Mouse (Mus musculus) left cerebral cortex, postnatal 36 days (tissue): ENCODE measurements around the gene Pde2a. TPM values are rescaled to one million over a fixed set of nuclear protein-coding genes. Genes with fewer than 3 reads are reported as not detected.
A peak's percentile ranks its signal among the peaks of the same experiment; 100 is the strongest.

Experiments
- DNase-seq, 2 experiments: peaks; one replicate each; pipeline ENCODE4 v3.0.0; 2021 to 2022; ENCODE audit warnings: low spot score in 2 of 2, mixed read lengths in 1 of 2
- intact Hi-C: fragments of 180-260 bp; cut with DNase I; formaldehyde crosslinking; loops from one replicate; pipeline ENCODE4 v1.15.1; 2025
- total RNA-seq, 2 experiments: library from RNA; stranded (reverse); gene quantifications; 2 replicates each; pipeline ENCODE4 v1.2.3; 2021

The Pde2a gene
- total RNA-seq, 2 experiments from 2014 or later: 349 to 377 TPM

DNA sequence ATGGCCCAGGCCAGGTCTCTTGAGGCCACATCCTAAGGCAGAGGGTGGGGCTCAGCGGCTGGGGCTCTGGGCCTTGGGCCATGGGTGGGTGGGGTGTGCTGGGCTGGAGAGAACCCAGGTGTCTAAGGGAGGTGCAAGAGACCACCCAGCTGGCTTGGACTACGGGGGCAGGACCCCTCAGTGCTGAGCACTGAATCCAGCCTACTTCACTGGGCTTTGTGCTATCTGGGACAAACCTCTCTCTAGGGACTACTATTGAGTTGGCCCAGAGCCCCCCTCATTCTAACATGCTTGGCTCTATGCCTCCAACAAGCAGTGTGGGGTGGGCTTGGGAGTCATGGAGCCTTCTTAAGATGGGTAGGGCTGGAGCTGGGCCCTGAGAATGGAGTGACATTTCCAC lies 26.0 kb upstream of the Pde2a start:
- DNase-seq: no peak
- intact Hi-C loops: no loop called here

DNA sequence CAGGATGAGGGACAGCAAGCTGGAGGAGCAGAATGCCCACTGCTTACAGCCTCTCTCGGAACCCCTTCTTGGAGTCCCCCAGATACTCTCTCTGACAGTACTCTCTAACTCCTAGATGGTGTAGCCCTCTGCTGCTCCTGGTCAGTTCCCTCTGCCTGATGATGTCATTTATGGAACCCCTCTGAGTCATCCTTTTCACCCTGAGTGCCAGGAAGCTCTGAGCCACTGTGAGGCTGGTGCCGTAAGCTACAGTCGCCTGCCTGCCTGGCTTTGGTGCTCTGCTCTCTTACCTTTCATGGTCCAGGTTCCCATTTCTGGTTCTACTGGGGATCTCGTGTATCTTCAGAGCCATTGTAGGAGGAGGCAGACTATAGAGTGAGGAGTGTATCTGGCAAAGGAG lies 24.3 kb upstream of the Pde2a start:
- intact Hi-C loops: no loop called here

DNA sequence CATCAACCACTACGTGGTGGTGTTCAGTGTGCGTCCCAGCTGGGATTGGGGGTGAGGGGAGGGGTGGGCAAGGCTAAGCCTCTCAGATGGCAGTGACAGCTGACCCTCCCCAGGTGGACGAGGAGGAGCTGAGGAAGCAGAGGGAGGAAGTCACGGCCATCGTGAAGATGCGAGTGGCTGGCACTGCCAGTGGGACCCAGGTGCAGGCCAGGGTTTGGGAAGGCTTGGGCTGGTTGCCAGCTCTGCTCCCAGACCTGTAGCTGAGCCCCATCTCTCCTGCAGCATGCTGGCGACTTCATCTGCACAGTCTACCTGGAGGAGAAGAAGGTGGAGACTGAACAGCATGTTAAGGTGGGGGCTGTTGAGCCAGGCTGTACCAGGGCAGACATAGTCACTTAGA lies 20.0 kb upstream of the Pde2a start:
- DNase-seq: no peak
- intact Hi-C loops: no loop called here

More for the DNA sequence above, 24.3 kb upstream of the Pde2a start:
- no peak for DNase-seq

DNA sequence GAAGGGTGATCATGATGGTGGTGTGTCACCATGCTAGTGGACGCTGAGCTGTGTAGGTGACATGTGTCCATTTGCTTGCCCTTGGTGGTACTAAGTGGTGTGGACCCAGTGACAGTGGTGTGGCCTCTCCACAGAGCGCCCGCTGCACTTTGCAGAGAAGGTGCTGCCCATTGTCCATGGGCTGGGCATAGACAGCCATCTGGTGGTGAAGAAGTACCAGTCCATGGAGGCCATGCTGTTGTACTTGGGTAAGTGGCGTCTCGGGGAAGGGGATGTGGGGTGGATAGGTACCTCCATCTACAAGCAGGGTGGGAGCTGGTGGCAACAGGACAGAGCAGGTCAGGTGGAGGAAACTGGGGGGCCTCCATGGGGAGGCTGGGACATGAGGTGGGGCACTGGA lies 17.7 kb upstream of the Pde2a start:
- no peak for DNase-seq
- intact Hi-C loops: no loop called here

DNA sequence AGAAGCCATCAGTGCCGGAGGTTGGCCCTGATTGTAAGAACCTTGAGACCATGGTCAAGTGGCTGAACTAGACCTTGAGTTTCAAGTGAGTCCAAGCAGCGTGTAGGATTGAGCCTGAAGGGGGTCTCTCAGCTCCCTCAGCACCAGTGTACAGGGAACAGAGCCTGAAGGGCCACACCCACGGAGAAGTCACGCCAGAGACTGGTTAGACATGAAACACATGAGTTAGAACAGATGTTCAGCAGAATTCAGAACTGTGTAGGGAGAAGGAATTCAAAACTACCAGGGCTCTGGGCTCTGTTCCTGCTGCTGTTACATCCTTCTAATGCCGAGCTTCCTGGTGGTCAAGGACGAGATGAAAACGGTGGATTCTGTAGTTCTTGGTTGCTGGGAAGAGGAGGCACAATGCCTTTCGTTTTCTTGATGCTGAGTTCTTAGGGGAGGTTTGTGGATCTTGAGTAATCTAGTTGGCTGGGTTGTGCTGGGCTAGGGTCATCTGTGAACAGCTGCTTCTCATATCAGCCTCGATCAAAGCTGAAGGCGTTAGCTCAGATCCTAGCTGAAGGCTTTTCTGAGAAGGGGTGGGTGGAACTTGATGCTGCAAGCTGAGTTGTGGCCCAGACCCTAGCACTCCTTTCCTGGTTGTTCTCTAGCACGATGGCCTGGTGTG lies 11.1 kb upstream of the Pde2a start, which contains the start of gene Gm45837:
Gene Gm45837, plus strand, starts transcription at position 620 of the 670 bp plus-strand sequence.
- DNase-seq: no peak
- intact Hi-C loops: no loop called here

DNA sequence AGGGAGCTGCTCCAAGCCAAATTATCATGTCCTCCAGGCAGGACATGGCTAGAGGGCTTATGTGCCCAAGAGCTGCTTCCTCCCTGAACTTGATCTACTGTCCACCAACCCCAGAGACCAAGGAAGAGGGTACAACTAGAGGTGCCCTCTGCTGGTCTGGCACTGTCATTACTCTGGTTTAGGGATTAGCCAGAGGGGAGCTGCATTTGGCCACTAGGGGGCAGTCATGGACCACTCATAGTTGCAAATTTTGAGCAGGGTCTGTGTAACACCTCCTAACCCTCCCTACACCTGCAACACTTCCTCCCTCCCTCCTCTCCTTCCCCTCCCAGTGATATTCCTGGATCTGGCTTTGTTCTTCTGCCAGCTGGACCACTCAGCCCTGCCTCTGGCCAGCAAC lies 8.7 kb upstream of the Pde2a start:
- DNase-seq: peak; percentile 76 to 83
- intact Hi-C loops: loop anchor here (2.0 kb wide), 2 partner anchors 126 to 208 kb away; no protein-coding TSS in a partner anchor

DNA sequence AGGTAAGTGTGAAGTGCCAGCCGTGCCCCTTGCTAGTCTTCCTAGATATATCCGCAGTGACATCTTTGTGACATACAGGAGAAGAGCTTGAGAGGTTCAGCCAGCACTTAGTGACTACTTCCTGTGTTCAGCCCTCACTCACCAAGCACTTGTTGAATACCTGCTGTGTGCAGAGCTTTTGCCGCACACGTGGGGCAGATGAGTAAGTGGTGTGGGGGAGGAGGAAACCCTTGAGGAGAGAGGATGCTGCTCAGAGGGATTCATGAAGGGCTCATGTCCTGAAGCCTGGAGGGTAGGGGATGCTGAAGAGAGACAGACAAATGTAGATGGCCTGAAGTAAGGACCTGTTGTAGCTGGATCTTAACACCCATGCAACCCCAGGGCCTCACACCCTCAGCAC lies 7.3 kb upstream of the Pde2a start:
- intact Hi-C loops: no loop called here
- DNase-seq: no peak

DNA sequence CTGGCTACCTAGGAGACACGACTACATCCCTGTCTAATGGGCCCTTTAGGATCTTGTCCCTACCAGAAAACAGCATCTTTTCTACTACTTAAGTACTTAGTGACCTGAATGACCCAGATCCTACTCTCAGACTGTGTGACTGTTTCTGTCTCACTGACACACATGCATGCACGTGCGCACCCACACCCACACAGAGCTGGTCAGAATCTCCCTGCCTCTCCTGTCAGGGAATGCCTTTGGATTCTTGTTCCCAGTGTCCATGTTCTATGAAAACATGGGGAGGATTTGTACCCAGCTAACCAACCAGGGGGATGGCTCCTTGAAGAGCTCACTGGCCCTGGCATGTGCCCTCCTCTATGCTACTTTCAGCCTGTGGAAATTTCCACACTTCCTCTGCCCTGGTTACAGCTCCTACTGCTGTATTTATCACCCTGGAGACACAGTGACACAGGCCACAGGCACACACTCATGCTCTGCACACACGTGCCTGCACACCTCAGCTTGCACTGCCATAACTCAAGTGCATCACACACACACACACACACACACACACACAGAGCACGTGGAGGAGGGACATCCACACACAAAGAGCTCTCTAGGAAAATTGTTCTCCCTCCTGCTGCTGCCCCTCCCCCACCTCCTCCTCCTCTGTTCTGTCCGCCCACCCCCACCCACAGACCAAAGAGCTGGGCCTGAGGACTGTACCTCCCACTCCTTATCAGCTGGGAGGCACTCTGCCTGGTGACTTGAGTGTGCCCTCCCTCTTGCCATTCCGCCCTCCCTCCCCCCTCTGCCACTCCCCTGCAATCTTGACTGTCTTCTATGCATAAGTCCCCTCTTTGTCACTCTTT lies 6.6 kb upstream of the Pde2a start:
- intact Hi-C loops: no loop called here
- peak in 1 of 2 experiments; percentile 46 for DNase-seq

DNA sequence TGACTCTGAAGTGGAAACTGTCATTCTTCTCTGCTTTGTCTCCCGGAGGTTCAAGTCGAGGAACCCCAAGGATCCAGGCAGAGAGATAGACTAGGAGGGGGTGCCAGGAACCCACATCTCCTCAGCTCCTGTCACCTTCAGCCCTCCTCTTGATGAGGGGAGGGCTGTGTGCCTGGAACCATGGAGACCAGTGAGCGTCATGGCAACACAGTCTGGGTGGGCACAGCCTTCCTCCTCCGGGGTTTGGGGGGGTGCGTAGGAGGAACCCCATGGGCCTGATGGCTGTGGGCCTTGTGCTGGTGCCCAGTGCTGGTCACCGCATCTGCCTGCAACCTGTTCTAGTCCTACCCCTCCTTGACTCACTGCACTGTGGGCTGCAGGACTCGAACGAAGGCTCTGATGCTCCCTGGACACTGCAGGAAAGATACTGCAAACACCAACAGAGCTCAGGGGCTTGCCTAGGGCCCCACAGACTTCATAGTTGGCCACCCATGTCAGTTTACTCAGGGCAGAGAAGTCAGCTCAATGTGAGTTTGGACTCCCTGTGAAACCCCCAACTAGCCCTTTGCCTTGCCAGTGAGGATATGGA lies 5.9 kb upstream of the Pde2a start:
- intact Hi-C loops: no loop called here

DNA sequence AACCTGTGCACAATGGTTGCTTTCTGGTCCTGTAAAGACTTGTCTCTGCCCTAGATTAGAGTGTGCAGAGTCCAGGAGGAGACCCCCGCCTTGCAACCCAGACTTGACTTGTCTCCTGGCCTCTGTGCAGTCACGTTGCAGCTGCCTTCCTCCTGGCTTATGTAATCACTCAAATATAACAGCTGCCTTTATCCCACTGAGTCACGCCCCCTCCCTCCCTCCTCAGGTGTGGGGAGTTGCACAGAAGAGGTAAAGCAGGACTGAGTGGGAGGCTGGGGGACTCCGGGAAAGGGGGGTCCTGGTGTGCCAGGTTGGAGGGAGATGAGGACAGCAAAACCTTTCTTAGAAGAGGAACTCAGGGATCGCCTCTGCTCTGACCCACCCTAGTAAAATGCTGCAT lies 5.1 kb upstream of the Pde2a start:
- no peak for DNase-seq

More for the DNA sequence above, 5.9 kb upstream of the Pde2a start:
- DNase-seq: peak in 1 of 2 experiments; percentile 44

DNA sequence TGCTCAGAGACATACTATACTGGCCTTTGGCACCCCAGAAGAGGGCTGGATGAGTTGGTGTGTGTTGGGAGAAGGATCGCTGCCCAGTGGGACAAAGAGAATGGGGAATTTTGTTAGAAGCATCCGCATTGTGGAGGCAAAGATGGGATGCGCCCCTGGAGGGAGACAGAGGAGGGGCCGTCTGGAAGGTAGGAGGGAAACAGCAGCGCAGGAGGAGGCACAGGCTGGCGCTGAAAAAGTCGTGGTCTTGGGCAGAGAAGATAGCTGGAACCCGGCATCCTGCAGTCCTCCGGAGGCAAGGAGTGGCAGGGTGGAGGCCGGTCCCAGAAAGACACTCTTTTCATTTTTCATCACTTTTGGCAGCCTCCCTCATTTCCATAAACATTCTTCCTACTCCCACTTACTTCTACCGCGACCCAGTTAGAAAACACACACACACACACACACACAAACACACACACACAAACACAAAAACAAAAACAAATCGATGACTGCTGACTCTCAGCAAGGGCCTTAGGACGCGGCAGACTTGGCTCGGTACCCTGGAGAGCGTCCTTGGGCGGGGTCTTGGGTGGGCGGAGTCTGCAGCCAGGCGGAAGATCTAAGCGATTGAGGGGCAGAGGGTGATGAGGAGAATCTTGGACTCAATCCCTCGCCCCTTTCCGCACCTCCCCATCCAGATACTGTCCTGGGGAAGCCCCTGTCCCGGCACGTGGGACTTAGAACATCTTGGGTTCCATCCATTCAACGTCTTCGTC lies 2.3 kb upstream of the Pde2a start:
- intact Hi-C loops: no loop called here
- DNase-seq: no peak

More for the DNA sequence above, 5.1 kb upstream of the Pde2a start:
- intact Hi-C loops: no loop called here

DNA sequence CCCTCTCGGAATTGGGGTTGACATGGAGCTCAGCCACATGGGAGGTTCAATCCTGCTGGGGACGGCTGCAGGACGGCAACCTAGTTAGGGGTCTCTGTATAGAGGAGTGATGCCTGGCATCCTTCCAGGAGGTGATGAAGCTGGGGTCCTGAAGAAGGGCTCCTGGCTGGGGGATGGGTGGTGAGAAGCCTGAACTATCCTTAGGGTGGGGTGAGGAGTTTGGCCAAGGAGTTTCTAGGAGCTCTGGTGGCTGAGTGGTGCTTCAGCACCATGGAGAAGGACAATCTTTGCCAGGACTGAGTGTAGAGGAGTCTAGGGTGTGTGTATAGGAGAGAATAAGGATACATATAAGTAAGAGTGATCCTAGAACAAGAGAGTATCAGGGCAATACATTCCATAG lies 578 bp downstream of the Pde2a start:
- no peak for DNase-seq
- intact Hi-C loops: loop anchor here (5.0 kb wide), 1 partner anchor 110 kb away; no protein-coding TSS in a partner anchor

DNA sequence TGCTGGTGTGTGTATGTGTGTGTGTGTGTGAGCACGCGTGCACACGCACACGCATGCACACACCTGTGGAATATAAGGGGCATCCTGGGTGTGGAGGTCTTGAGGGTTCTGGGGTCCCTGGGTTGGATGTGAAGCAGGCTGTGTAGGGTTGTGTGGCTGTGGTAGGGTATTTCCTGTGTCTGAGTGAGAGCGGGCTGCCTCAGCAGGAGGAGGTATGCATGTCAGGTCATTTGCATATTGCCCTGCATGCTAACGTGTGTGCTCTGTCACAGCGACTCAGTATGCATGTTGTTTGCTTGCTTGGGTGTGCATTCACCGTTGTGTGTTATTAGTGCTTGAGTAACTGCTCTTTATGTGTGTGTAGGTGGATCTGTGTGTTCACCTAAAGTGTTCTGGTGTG lies 1.2 kb downstream of the Pde2a start:
- intact Hi-C loops: loop anchor here (5.0 kb wide), 1 partner anchor 110 kb away; no protein-coding TSS in a partner anchor
- DNase-seq: no peak

DNA sequence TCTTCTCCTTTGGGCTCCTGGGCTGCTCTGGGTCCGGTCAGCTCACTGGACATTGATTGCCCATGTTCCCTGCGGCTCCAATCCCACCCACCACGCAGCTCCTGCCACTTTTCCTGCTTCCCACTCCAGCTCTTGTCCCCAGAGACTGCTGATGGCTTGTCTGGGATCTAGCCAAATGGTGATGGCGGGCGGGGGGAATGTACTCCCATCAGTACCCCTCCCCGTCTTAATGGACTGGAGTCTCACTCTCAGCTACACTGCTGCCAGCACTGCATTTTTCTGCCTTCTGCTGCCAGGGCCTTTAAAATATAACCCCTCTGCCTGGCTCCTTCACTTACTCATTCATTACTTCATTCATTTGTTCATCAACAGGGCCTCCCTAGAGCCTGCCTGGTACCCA lies 2.5 kb downstream of the Pde2a start:
- intact Hi-C loops: loop anchor here (5.0 kb wide), 1 partner anchor 112 kb away; no protein-coding TSS in a partner anchor
- no peak for DNase-seq

DNA sequence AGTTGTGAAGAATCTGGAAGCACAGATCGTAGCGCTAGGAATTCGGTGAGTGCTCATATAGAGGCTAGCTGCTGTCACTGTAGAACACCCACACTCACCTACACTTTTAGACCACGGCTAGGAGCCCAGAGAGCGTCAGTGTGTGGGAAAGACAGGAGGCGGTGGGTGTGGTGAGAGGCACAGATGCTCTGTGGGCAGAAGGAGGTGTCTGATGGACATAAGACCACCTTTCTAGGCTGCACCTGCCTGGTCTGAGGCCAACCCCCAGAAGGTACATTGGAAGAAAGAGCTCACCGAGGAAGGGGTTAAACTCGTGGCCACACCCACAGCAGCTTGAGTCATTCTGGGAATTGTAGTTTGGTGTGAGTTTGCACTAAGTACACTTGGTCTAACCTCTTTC lies 5.2 kb downstream of the Pde2a start:
- intact Hi-C loops: no loop called here
- peak; percentile 69 to 79 for DNase-seq

DNA sequence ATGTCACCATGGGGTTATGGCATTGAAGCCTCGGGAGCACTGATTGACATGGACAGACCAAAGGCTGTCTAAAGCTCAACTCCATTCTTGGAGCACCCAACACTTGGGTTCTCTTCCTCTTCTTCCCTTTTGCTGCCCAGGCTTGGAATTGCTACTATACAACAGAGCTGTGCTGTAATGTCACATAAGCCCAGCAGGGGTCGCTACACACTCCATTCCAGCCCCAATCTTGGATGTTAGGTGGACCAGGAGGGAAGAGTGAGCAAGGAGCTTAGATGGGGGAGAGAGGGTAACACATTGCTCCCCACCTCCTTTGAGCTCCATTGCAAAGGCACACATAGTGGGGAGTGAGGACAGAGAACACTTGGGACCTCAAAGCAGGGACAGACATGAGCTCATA lies 6.2 kb downstream of the Pde2a start:
- DNase-seq: peak; percentile 53 to 55

DNA sequence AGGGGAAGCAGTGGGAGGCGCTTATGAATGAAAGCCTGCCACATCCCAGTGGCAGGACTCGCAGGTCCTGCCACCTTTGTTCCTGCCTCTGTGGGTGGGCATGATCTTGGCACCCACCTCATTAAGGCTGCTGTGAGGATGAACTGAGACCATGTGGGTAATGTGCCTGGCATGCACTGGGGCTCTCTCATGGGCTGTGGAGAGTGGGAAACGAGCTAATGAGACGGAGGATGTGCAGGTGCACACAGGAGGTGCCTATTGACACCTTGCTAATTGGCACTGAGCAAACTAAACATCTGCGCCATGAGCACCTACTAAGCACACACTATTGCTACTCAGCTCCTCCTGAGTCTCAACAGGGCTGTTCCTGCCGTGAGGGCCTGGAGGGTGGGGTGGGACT lies 13.5 kb downstream of the Pde2a start:
- no peak for DNase-seq
- intact Hi-C loops: no loop called here

More for the DNA sequence above, 6.2 kb downstream of the Pde2a start:
- intact Hi-C loops: no loop called here

DNA sequence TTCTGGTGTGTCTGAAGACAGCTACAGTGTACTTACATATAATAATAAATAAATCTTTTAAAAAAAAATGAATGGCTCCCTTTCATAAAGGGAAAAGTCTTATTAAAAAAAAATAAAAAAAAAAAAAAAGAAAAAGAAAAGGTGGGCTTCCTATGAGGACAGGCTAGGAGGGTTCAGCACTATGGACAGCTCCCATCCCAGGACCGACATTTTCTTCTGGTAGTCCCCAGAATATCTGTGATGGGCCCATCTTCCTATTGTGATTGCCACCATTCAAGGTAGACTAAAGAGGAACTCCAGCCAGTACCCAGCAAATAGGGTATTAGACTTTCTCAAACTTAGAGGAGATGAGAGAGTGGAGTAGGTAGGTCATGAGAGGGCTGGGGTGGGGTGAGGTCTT lies 16.4 kb downstream of the Pde2a start:
- intact Hi-C loops: no loop called here
- DNase-seq: no peak

DNA sequence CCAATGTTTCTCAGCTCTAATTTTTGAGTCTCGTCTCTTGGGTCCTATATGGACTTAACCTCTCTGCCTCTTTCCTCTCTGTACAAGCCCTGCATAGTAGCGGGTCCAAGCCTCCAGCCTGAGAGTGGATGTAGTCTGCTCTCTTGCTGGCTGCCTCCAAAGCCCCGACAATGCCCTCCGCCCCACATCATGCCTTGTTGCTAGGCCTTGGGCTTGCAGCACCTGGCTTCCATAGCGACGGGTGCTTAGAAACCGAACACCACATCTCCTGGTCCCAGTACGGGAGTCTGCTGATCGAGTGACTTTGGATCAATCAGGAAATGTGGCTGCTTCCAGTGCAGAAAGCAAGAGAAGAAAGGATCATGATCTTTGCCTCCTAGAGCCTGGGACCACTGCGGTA lies 21.6 kb downstream of the Pde2a start:
- intact Hi-C loops: no loop called here
- no peak for DNase-seq

DNA sequence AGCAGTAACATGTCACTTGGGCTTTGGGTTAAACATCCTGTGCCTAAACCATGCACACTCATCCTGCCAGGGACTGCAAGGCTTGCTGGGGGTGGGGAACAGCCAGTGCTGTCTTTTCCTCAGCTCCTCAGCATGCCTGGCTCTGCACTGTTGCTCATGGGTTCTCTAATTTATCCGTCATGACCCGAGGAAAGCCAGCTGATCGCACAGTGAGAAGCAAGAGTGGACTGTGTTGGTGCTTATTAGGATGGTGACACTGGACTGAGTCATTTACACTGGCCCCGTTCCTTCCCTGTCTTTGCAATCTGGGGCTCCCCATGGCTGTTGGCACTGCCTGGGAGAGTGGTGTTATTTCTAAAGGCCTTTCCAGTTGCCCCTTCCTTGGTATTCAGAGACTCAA lies 22.7 kb downstream of the Pde2a start:
- no peak for DNase-seq
- intact Hi-C loops: no loop called here
